Comparison of ENCODE assay signal across 7 mouse cellular contexts in genomic region chr11:120261416-120262355, GRCm38 (mm10). TPM values are rescaled to one million over a fixed set of nuclear protein-coding genes. Genes with fewer than 3 reads are reported as not detected.
DNase-seq lines count a peak whose midpoint lies in the region; ATAC-seq lines count a peak whose summit lies in the region.

No protein-coding gene starts in this region.

- H3K27ac ChIP-seq in embryonic facial prominence, embryonic 12.5 days, result peak overlapping the region; percentile 76
- peak overlapping the region; percentile 75 for H3K27ac ChIP-seq in midbrain, embryonic 10.5 days (replicated peaks)

- WGBS in embryonic facial prominence, embryonic 12.5 days, result 29% methylated on average over 20 of the region's 20 CpGs
- WGBS in midbrain, embryonic 10.5 days, result 58% methylated on average over 20 of the region's 20 CpGs

- H3K4me2 ChIP-seq in embryonic facial prominence, embryonic 12.5 days (replicated peaks), result peak overlapping the region; percentile 3; the same call in 1 of the 2 replicates

- H3K9ac ChIP-seq in embryonic facial prominence, embryonic 12.5 days, result no peak overlapping the region

- H3K4me1 ChIP-seq in embryonic facial prominence, embryonic 12.5 days, result peaks cover 92% of the 10 kb centered on the region
- H3K4me1 ChIP-seq in midbrain, embryonic 10.5 days, result peaks cover 97% of the 10 kb centered on the region

- peak; percentile 81 for ATAC-seq in embryonic facial prominence, embryonic 12.5 days (ENCODE audit: insufficient number of reproducible peaks, insufficient read depth, low FRiP score, low TSS enrichment)

- H3K4me3 ChIP-seq in embryonic facial prominence, embryonic 12.5 days, result no peak overlapping the region
- peak overlapping the region; percentile 16; the same call in 1 of the 2 replicates for H3K4me3 ChIP-seq in midbrain, embryonic 10.5 days

- intact Hi-C loops in left cerebral cortex, postnatal 25 days (cut with DNase I), result loop anchor here (2.0 to 5.0 kb wide), 2 partner anchors 21 to 46 kb away; no protein-coding TSS in a partner anchor

- no peaks in the 10 kb centered on the region for H3K27me3 ChIP-seq in embryonic facial prominence, embryonic 12.5 days
- H3K27me3 ChIP-seq in midbrain, embryonic 10.5 days (ENCODE audit: low read depth, poor library complexity, severe bottlenecking), result no peaks in the 10 kb centered on the region

- peak; percentile 99 for DNase-seq in adrenal gland, postnatal 10 days
- DNase-seq in heart, adult 11 months, result peak; percentile 99
- DNase-seq in kidney, adult 11 months, result peak; percentile 95
- peak; percentile 92 to 93 for DNase-seq in left cerebral cortex, postnatal 25 days (ENCODE audit: low spot score in 2 of 2)
- no peak for DNase-seq in midbrain, embryonic 10.5 days (ENCODE audit: low spot score)
- DNase-seq in spleen, postnatal 14 days (ENCODE audit: low spot score in 2 of 2), result peak; percentile 38 to 46

- no peaks in the 10 kb centered on the region for H3K9me3 ChIP-seq in embryonic facial prominence, embryonic 12.5 days
- H3K9me3 ChIP-seq in midbrain, embryonic 10.5 days (replicated peaks), result no peaks in the 10 kb centered on the region

- H3K36me3 ChIP-seq in embryonic facial prominence, embryonic 12.5 days, result peaks cover 10% of the 10 kb centered on the region; the same call in 1 of the 2 replicates
- peaks cover 88% of the 10 kb centered on the region for H3K36me3 ChIP-seq in midbrain, embryonic 10.5 days

RNA-seq across cellular contexts. Expression of gene Bahcc1, which starts 28.9 kb away (rescaled TPM):
- total RNA-seq in adrenal gland, postnatal 10 days (2021), result 10 to 100 TPM; 13.8 to 20.5 TPM
- polyA plus RNA-seq in embryonic facial prominence, embryonic 12.5 days (2016; fragmentation: Nextera tagmentation; extraction: Ambion mirVana), result 16.8 and 18.8 TPM in 2 replicates
- 10 to 100 TPM; 16.3 to 21.9 TPM for total RNA-seq in left cerebral cortex, postnatal 25 days (2021)
- polyA plus RNA-seq in midbrain, embryonic 10.5 days (2016; fragmentation: Nextera tagmentation; extraction: Ambion mirVana), result 14.3 and 16.6 TPM in 2 replicates
